Mouse (Mus musculus) midbrain, embryonic 16.5 days (tissue): ENCODE data around the gene 1600014C23Rik. TPM values are rescaled to one million over a fixed set of nuclear protein-coding genes. Genes with fewer than 3 reads are reported as not detected.

Experiments used
- ATAC-seq: fragments of 200-750 bp; cut with Nextera tagmentation; 2 replicates; pipeline ENCODE4 v1.8.0; 2017; ENCODE audit warnings: moderate TSS enrichment
- H3K27ac ChIP-seq: fragments of 300-500 bp; sonication (generic); 2 replicates; pipeline ENCODE4 v1.5.1; 2014; ENCODE audit warnings: mild to moderate bottlenecking, low read length, mixed read lengths
- H3K27me3 ChIP-seq: fragments of 300-500 bp; sonication (generic); 2 replicates; pipeline ENCODE4 v1.6.1; 2014; ENCODE audit warnings: low read depth, low read length, mixed read lengths; ENCODE audit not compliant: control insufficient read depth, insufficient read depth
- H3K36me3 ChIP-seq: fragments of 300-500 bp; sonication (generic); 2 replicates; pipeline ENCODE4 v1.6.1; 2014; ENCODE audit warnings: mild to moderate bottlenecking, low read length, moderate library complexity, mixed read lengths; ENCODE audit not compliant: control insufficient read depth, insufficient read depth
- H3K4me1 ChIP-seq: fragments of 300-500 bp; sonication (generic); 2 replicates; pipeline ENCODE4 v1.6.1; 2014; ENCODE audit warnings: mild to moderate bottlenecking, low read length, mixed read lengths; ENCODE audit not compliant: control insufficient read depth, insufficient read depth
- H3K4me2 ChIP-seq: fragments of 300-500 bp; sonication (generic); 2 replicates; pipeline ENCODE4 v1.6.1; 2014; ENCODE audit warnings: mild to moderate bottlenecking, low read length, mixed read lengths
- H3K4me3 ChIP-seq: fragments of 300-500 bp; sonication (generic); 2 replicates; pipeline ENCODE4 v1.5.1; 2014; ENCODE audit warnings: low read depth, mild to moderate bottlenecking, low read length, moderate library complexity, mixed read lengths
- H3K9ac ChIP-seq: fragments of 300-500 bp; sonication (generic); 2 replicates; pipeline ENCODE4 v1.6.1; 2014; ENCODE audit warnings: low read depth, low read length, mixed read lengths
- H3K9me3 ChIP-seq: fragments of 300-500 bp; sonication (generic); replicated peaks from 2 replicates; pipeline ENCODE4 v1.6.1; 2014; ENCODE audit warnings: mild to moderate bottlenecking, low read length, mixed read lengths; ENCODE audit not compliant: control insufficient read depth, poor library complexity, severe bottlenecking
- WGBS: fragments of 180-500 bp; shearing (Covaris S2); extraction: QIAGEN DNeasy Blood & Tissue Kit; methylation state at CpG from one replicate; pipeline ENCODE4 v1.1.7; 2014; 5-methylcytosine and 5-hydroxymethylcytosine counted together
- polyA plus RNA-seq: library from polyadenylated mRNA; unstranded; fragments of >200 nt; fragmentation: Nextera tagmentation; extraction: Ambion mirVana; gene quantifications from 2 replicates; pipeline ENCODE4 v1.2.1, GENCODE M21; 2015

1600014C23Rik gene
- polyA plus RNA-seq, 1 experiment from 2014 or later: not detected

- Histone ChIP-seq H3K4me3 (no peak overlapping the region), H3K36me3 (no peaks in the 10 kb centered on the region), H3K27ac (no peak overlapping the region; the same call in 1 of the 2 replicates), H3K27me3 (no peaks in the 10 kb centered on the region), H3K4me2 (no peak overlapping the region), H3K9ac (no peak overlapping the region; the same call in none of the 2 replicates), H3K4me1 (peaks cover 7% of the 10 kb centered on the region), H3K9me3 (no peaks in the 10 kb centered on the region)
- WGBS: 87% methylated on average over 10 of the region's 10 CpGs
- ATAC-seq: peak; percentile 14; the same call in 1 of the 2 replicates
These were observed 9.1 kb downstream of the 1600014C23Rik start for GRCm38 (mm10) chr17:45724574-45724921.

GRCm38 (mm10) chr17:45723732-45724573 is 9.7 kb downstream of the 1600014C23Rik start:
- Histone ChIP-seq H3K27ac (peak overlapping the region; percentile 92), H3K27me3 (no peaks in the 10 kb centered on the region), H3K4me2 (peak overlapping the region; percentile 62), H3K4me3 (peak overlapping the region; percentile 52), H3K4me1 (peaks cover 7% of the 10 kb centered on the region), H3K9me3 (no peaks in the 10 kb centered on the region), H3K9ac (peak overlapping the region; percentile 80), H3K36me3 (no peaks in the 10 kb centered on the region)
- peak; percentile 51 for ATAC-seq
- 3% methylated on average over 25 of the region's 25 CpGs for WGBS

- Histone ChIP-seq H3K4me2 (no peak overlapping the region), H3K4me3 (no peak overlapping the region), H3K36me3 (no peaks in the 10 kb centered on the region), H3K4me1 (peaks cover 7% of the 10 kb centered on the region), H3K27me3 (no peaks in the 10 kb centered on the region), H3K27ac (no peak overlapping the region), H3K9ac (no peak overlapping the region), H3K9me3 (no peaks in the 10 kb centered on the region)
- 12% methylated on average over 10 of the region's 10 CpGs for WGBS
- ATAC-seq: peak; percentile 33
These were observed 15.3 kb downstream of the 1600014C23Rik start for GRCm38 (mm10) chr17:45718323-45718722.

GRCm38 (mm10) chr17:45711525-45711924 is 22.1 kb downstream of the 1600014C23Rik start:
- Histone ChIP-seq H3K4me2 (no peak overlapping the region), H3K36me3 (no peaks in the 10 kb centered on the region), H3K4me1 (no peaks in the 10 kb centered on the region), H3K27ac (no peak overlapping the region), H3K9ac (no peak overlapping the region), H3K27me3 (no peaks in the 10 kb centered on the region), H3K4me3 (no peak overlapping the region), H3K9me3 (no peaks in the 10 kb centered on the region)
- 72% methylated on average over 3 of the region's 3 CpGs for WGBS
- no peak for ATAC-seq

GRCm38 (mm10) chr17:45710407-45710806 is 23.2 kb downstream of the 1600014C23Rik start:
- no peaks in the 10 kb centered on the region for H3K36me3 ChIP-seq
- H3K9ac ChIP-seq: no peak overlapping the region
- H3K4me3 ChIP-seq: no peak overlapping the region
- H3K4me1 ChIP-seq: no peaks in the 10 kb centered on the region
- H3K27me3 ChIP-seq: no peaks in the 10 kb centered on the region
- no peak overlapping the region for H3K27ac ChIP-seq
- WGBS: 75% methylated on average over 8 of the region's 8 CpGs
- no peaks in the 10 kb centered on the region for H3K9me3 ChIP-seq
- no peak for ATAC-seq
- no peak overlapping the region for H3K4me2 ChIP-seq

GRCm38 (mm10) chr17:45709829-45710228 is 23.8 kb downstream of the 1600014C23Rik start:
- WGBS: 55% methylated on average over 3 of the region's 3 CpGs
- ATAC-seq: no peak
- H3K9ac ChIP-seq: no peak overlapping the region

GRCm38 (mm10) chr17:45708179-45708578 is 25.5 kb downstream of the 1600014C23Rik start:
- Histone ChIP-seq H3K4me1 (no peaks in the 10 kb centered on the region), H3K9ac (no peak overlapping the region), H3K27ac (no peak overlapping the region), H3K4me3 (no peak overlapping the region), H3K27me3 (no peaks in the 10 kb centered on the region), H3K9me3 (no peaks in the 10 kb centered on the region), H3K4me2 (no peak overlapping the region), H3K36me3 (no peaks in the 10 kb centered on the region)
- WGBS: 78% methylated on average over 8 of the region's 8 CpGs
- ATAC-seq: no peak

More at GRCm38 (mm10) chr17:45709829-45710228, 23.8 kb downstream of the 1600014C23Rik start:
- Histone ChIP-seq H3K27ac (no peak overlapping the region), H3K36me3 (no peaks in the 10 kb centered on the region), H3K27me3 (no peaks in the 10 kb centered on the region), H3K4me2 (no peak overlapping the region), H3K4me3 (no peak overlapping the region), H3K4me1 (no peaks in the 10 kb centered on the region), H3K9me3 (no peaks in the 10 kb centered on the region)

GRCm38 (mm10) chr17:45707376-45707775 is 26.3 kb downstream of the 1600014C23Rik start:
- Histone ChIP-seq H3K27ac (no peak overlapping the region), H3K36me3 (no peaks in the 10 kb centered on the region), H3K27me3 (no peaks in the 10 kb centered on the region), H3K4me2 (no peak overlapping the region), H3K9ac (no peak overlapping the region), H3K4me3 (no peak overlapping the region), H3K9me3 (no peaks in the 10 kb centered on the region), H3K4me1 (no peaks in the 10 kb centered on the region)
- WGBS: 44% methylated on average over 3 of the region's 3 CpGs
- ATAC-seq: no peak

GRCm38 (mm10) chr17:45706796-45707195 is 26.8 kb downstream of the 1600014C23Rik start:
- Histone ChIP-seq H3K4me2 (no peak overlapping the region), H3K27me3 (no peaks in the 10 kb centered on the region), H3K36me3 (no peaks in the 10 kb centered on the region), H3K4me3 (no peak overlapping the region), H3K4me1 (no peaks in the 10 kb centered on the region), H3K9ac (no peak overlapping the region), H3K27ac (no peak overlapping the region), H3K9me3 (no peaks in the 10 kb centered on the region)
- ATAC-seq: no peak
- 89% methylated on average over 5 of the region's 5 CpGs for WGBS
